Mouse (Mus musculus) liver, embryonic 15.5 days (tissue): ENCODE results near the gene Klhdc7a. TPM values are rescaled to one million over a fixed set of nuclear protein-coding genes. Genes with fewer than 3 reads are reported as not detected.

Experiments used
- ATAC-seq: fragments of 200-750 bp; cut with Nextera tagmentation; 2 replicates; pipeline ENCODE4 v1.8.0; 2017; ENCODE audit warnings: moderate number of reproducible peaks, mild to moderate bottlenecking, moderate library complexity; ENCODE audit not compliant: insufficient read depth
- H3K27ac ChIP-seq: fragments of 300-500 bp; sonication (generic); replicated peaks from 2 replicates; pipeline ENCODE4 v1.5.1; 2015; ENCODE audit warnings: mild to moderate bottlenecking, inconsistent platforms
- H3K27me3 ChIP-seq: fragments of 300-500 bp; sonication (generic); 2 replicates; pipeline ENCODE4 v1.6.1; 2015; ENCODE audit warnings: mild to moderate bottlenecking, inconsistent platforms
- H3K36me3 ChIP-seq: fragments of 300-500 bp; sonication (generic); replicated peaks from 2 replicates; pipeline ENCODE4 v1.6.1; 2015; ENCODE audit warnings: moderate library complexity, mild to moderate bottlenecking, inconsistent platforms
- H3K4me1 ChIP-seq: fragments of 300-500 bp; sonication (generic); replicated peaks from 2 replicates; pipeline ENCODE4 v1.6.1; 2015; ENCODE audit warnings: inconsistent platforms
- H3K4me2 ChIP-seq: fragments of 300-500 bp; sonication (generic); 2 replicates; pipeline ENCODE4 v1.6.1; 2015; ENCODE audit warnings: moderate library complexity, mild to moderate bottlenecking, inconsistent platforms
- H3K4me3 ChIP-seq: fragments of 300-500 bp; sonication (generic); replicated peaks from 2 replicates; pipeline ENCODE4 v1.5.1; 2015; ENCODE audit warnings: mild to moderate bottlenecking, inconsistent platforms
- H3K9ac ChIP-seq: fragments of 300-500 bp; sonication (generic); 2 replicates; pipeline ENCODE4 v1.6.1; 2015; ENCODE audit warnings: moderate library complexity, mild to moderate bottlenecking, inconsistent platforms
- H3K9me3 ChIP-seq: fragments of 300-500 bp; sonication (generic); replicated peaks from 2 replicates; pipeline ENCODE4 v1.6.1; 2016; ENCODE audit warnings: inconsistent platforms
- WGBS: fragments of 180-500 bp; shearing (Covaris S2); methylation state at CpG from one replicate; pipeline ENCODE4 v1.1.7; 2015; ENCODE audit warnings: mixed read lengths; ENCODE audit not compliant: insufficient replicate concordance; 5-methylcytosine and 5-hydroxymethylcytosine counted together
- polyA plus RNA-seq: library from polyadenylated mRNA; unstranded; fragments of >200 nt; fragmentation: Nextera tagmentation; extraction: Ambion mirVana; gene quantifications from 2 replicates; pipeline ENCODE4 v1.2.1, GENCODE M21; 2015

Gene Klhdc7a
- polyA plus RNA-seq: 0.52 and 0.71 TPM in 2 replicates

DNA sequence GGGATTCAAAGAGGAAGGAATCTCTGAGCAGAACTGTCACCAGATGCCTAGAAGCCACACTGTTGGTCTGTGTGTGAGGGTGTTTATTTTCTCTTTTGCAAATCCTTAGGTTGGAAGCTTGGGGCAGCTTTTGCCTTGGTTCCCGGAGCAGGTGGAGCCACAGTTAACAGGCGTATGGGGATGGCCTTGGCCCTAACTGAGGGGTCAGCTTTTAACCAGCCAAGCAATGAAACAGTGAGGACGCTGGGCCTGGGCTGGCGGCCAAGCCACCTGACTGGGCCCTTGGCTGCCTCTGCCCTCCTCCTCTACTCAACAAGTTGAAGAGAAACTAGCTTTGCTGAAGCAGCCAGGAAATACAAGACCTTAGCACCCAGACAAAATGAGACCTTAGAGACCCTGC lies at the start of gene Klhdc7a:
Klhdc7a (minus strand) TSS at position 105 of the 400 bp plus-strand sequence.
- ATAC-seq: peak; percentile 84
- peak within 1 kb of the TSS; percentile 24 for H3K4me3 ChIP-seq
- H3K27me3 ChIP-seq: no peaks in the 10 kb centered on the region
- peak within 1 kb of the TSS; percentile 46 for H3K4me2 ChIP-seq
- H3K27ac ChIP-seq: peak within 1 kb of the TSS; percentile 76
- no peaks in the 10 kb centered on the region for H3K4me1 ChIP-seq
- WGBS: 58% methylated on average over 4 of the region's 4 CpGs
- H3K9me3 ChIP-seq: no peaks in the 10 kb centered on the region
- H3K36me3 ChIP-seq: no peaks in the 10 kb centered on the region
- no peak within 1 kb of the TSS for H3K9ac ChIP-seq

GRCm38 (mm10) chr4:140015916-140016315 lies 48.1 kb upstream of the Klhdc7a start:
- no peak for ATAC-seq
- Histone ChIP-seq H3K9me3 (no peaks in the 10 kb centered on the region), H3K9ac (no peak overlapping the region), H3K4me1 (no peaks in the 10 kb centered on the region), H3K27me3 (no peaks in the 10 kb centered on the region), H3K4me2 (no peak overlapping the region), H3K27ac (no peak overlapping the region), H3K4me3 (no peak overlapping the region), H3K36me3 (no peaks in the 10 kb centered on the region)
- 51% methylated on average over 7 of the region's 7 CpGs for WGBS

DNA sequence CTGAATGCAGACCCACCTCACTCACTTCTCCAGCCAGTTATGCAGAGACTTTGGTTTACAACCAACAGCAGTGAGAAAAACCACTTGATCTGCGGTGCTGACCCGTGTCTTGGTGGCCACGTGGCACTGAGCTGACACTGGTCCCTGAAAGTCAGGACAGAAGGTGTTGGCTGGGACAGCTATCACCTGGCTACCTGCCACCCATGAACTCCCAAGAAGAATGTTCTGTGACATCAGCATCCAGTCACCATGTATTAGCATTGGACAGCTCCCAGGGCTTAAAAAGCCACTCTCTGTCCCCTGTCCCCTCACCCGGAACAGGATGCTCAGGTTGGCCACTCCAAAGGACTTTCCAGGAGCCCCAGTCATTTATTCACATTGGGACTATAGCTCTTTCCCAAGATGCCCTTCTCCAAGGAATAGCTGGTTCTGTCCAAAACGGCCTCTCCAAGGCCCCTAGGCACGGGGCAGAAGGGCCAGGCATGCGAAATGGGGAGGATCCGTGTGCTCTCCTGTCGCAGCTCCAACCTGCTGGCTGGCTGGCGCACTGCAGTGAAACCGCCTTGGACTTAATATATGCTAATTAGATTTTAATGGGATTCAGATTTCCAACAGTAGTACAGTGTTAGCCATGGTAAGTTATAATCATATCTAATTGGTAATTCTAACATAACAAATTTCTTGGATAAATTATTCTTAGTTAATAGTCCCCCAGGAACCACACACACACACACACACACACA lies 43.1 kb upstream of the Klhdc7a start:
- Histone ChIP-seq H3K4me3 (no peak overlapping the region), H3K27me3 (no peaks in the 10 kb centered on the region), H3K9ac (no peak overlapping the region), H3K4me2 (no peak overlapping the region), H3K4me1 (no peaks in the 10 kb centered on the region), H3K27ac (no peak overlapping the region), H3K36me3 (no peaks in the 10 kb centered on the region), H3K9me3 (no peaks in the 10 kb centered on the region)
- 55% methylated on average over 11 of the region's 11 CpGs for WGBS
- ATAC-seq: no peak

DNA sequence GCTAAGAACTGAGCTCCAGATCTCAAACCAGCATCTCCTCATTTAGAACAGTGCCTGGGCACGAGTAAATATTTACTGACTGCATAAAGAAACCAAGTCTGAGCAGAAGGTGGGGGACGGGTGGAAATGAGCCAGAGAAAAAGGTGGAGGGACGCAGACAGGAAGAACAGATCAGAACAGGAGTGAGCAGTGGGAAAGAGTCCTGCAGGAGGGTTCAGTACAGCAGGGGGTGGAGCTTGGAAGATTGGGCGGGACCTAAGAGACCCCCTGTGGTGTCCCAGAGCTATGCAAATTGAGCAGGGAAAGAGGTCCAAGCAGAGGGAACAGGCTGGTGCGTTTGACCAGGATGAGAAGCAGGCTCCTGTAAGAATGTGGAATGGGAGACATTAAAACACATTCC lies 37.1 kb upstream of the Klhdc7a start:
- Histone ChIP-seq H3K9ac (no peak overlapping the region), H3K27ac (no peak overlapping the region), H3K27me3 (peaks cover 43% of the 10 kb centered on the region), H3K4me2 (no peak overlapping the region), H3K9me3 (no peaks in the 10 kb centered on the region), H3K4me3 (no peak overlapping the region), H3K4me1 (no peaks in the 10 kb centered on the region), H3K36me3 (no peaks in the 10 kb centered on the region)
- no peak for ATAC-seq
- WGBS: 4% methylated on average over 5 of the region's 5 CpGs

GRCm38 (mm10) chr4:140004170-140004569 lies 36.3 kb upstream of the Klhdc7a start:
- H3K4me1 ChIP-seq: no peaks in the 10 kb centered on the region
- 7% methylated on average over 12 of the region's 12 CpGs for WGBS
- no peaks in the 10 kb centered on the region for H3K36me3 ChIP-seq
- H3K27ac ChIP-seq: no peak overlapping the region
- no peak overlapping the region for H3K4me2 ChIP-seq
- no peak overlapping the region for H3K9ac ChIP-seq
- ATAC-seq: no peak
- H3K9me3 ChIP-seq: no peaks in the 10 kb centered on the region
- no peak overlapping the region for H3K4me3 ChIP-seq
- peaks cover 43% of the 10 kb centered on the region for H3K27me3 ChIP-seq

DNA sequence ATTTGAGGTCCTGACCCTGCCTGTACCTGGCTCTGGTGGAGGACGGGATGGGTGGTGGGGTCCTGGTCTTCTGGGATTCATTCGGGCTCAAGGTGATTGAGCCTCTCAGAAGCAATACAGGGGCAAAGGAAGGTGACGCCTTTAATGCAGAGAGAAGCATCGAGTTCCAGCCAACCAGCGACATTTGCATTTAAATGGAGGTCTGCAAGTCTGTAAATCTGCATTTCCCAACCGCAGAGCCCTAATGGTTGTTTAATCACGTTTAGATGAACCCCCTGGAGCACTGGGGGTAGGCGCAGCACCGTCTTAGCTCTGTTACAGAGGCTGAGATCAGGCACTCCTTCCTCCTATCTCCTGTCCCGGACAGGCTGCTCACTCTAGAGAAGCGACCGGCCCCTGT lies 34.2 kb upstream of the Klhdc7a start:
- Histone ChIP-seq H3K36me3 (no peaks in the 10 kb centered on the region), H3K9ac (no peak overlapping the region), H3K4me3 (no peak overlapping the region), H3K4me2 (no peak overlapping the region), H3K4me1 (no peaks in the 10 kb centered on the region), H3K27ac (no peak overlapping the region), H3K27me3 (peaks cover 43% of the 10 kb centered on the region), H3K9me3 (no peaks in the 10 kb centered on the region)
- 19% methylated on average over 12 of the region's 12 CpGs for WGBS
- ATAC-seq: no peak

- WGBS: 63% methylated on average over 5 of the region's 5 CpGs
- H3K9me3 ChIP-seq: no peaks in the 10 kb centered on the region
- ATAC-seq: no peak
- no peak overlapping the region for H3K4me3 ChIP-seq
- no peaks in the 10 kb centered on the region for H3K4me1 ChIP-seq
- H3K4me2 ChIP-seq: no peak overlapping the region
- no peak overlapping the region for H3K27ac ChIP-seq
- H3K9ac ChIP-seq: no peak overlapping the region
- H3K27me3 ChIP-seq: peaks cover 43% of the 10 kb centered on the region
- no peaks in the 10 kb centered on the region for H3K36me3 ChIP-seq
Measured at GRCm38 (mm10) chr4:140000911-140001310, 33.1 kb upstream of the Klhdc7a start.

DNA sequence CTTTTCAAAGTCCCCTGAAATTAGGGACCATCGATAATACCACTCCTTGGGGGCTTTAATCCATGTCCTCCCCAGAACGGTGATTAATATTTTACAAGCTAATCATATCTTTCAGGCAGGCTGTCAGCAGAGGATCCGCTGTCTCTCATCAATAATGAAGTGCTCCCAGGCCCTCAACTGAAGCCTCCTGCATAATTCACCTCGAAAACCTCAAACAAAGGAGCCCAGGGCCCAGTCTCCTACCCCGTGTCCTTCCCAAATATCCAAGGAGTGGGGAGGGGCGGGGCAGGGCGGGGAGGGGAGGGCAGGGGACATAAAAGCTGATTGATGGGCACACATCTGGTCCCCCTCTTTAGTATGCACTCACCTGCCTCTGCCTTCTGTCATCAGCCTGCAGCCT lies 31.2 kb upstream of the Klhdc7a start:
- no peaks in the 10 kb centered on the region for H3K9me3 ChIP-seq
- H3K4me1 ChIP-seq: no peaks in the 10 kb centered on the region
- no peak for ATAC-seq
- H3K4me2 ChIP-seq: no peak overlapping the region
- 45% methylated on average over 7 of the region's 7 CpGs for WGBS
- H3K27ac ChIP-seq: no peak overlapping the region
- H3K9ac ChIP-seq: no peak overlapping the region
- peaks cover 31% of the 10 kb centered on the region for H3K27me3 ChIP-seq
- no peak overlapping the region for H3K4me3 ChIP-seq
- no peaks in the 10 kb centered on the region for H3K36me3 ChIP-seq

- Histone ChIP-seq H3K36me3 (no peaks in the 10 kb centered on the region), H3K4me2 (no peak overlapping the region), H3K27ac (no peak overlapping the region), H3K4me3 (no peak overlapping the region), H3K9me3 (no peaks in the 10 kb centered on the region), H3K27me3 (0 out of 2 replicates have a peak, but pooled peaks cover under 1% of the 10 kb centered on the region), H3K4me1 (no peaks in the 10 kb centered on the region), H3K9ac (no peak overlapping the region)
- WGBS: 55% methylated on average over 8 of the region's 8 CpGs
- ATAC-seq: no peak
Measured at GRCm38 (mm10) chr4:139995659-139996058, 27.8 kb upstream of the Klhdc7a start.

- Histone ChIP-seq H3K9me3 (no peaks in the 10 kb centered on the region), H3K9ac (no peak overlapping the region), H3K4me1 (no peaks in the 10 kb centered on the region), H3K4me2 (no peak overlapping the region), H3K36me3 (no peaks in the 10 kb centered on the region), H3K4me3 (no peak overlapping the region), H3K27me3 (no peaks in the 10 kb centered on the region), H3K27ac (no peak overlapping the region)
- 41% methylated on average over 6 of the region's 16 CpGs for WGBS
- no peak for ATAC-seq
Measured at GRCm38 (mm10) chr4:139993111-139993755, 25.4 kb upstream of the Klhdc7a start.

DNA sequence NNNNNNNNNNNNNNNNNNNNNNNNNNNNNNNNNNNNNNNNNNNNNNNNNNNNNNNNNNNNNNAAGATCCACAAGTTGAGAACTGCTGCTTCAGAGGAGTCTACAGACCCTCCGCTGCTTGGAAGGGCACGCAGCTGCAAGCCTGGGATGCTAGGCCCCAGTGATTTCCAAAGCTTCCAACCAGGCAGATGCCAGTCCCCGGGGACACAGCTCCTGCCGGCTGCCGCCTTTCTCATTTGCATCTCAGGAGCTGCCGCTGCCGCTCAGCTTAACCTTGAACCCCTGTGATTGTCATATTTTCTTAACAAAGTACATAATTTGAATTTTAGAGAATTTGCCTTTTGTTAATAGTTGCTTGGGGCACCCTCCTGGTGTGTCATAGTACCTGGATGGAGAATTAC lies 19.1 kb upstream of the Klhdc7a start:
- whole genome bisulfite sequencing: 43% methylated on average over 7 of the region's 7 CpGs
- no peak for ATAC-seq

More for the DNA sequence above, 19.1 kb upstream of the Klhdc7a start:
- Histone ChIP-seq H3K27me3 (no peaks in the 10 kb centered on the region), H3K9me3 (no peaks in the 10 kb centered on the region), H3K4me1 (no peaks in the 10 kb centered on the region), H3K4me3 (no peak overlapping the region), H3K36me3 (no peaks in the 10 kb centered on the region), H3K4me2 (no peak overlapping the region), H3K27ac (no peak overlapping the region), H3K9ac (no peak overlapping the region)
